Mouse (Mus musculus) erythroblast, embryonic 14.5 days (primary cell): ENCODE data around the gene Frk. TPM values are rescaled to one million over a fixed set of nuclear protein-coding genes. Genes with fewer than 3 reads are reported as not detected.
A peak's percentile ranks its signal among the peaks of the same experiment; 100 is the strongest.
"Not testable (repeated sequence)": the region's sequence is repeated elsewhere in the genome, so short reads cannot be mapped to it uniquely, and the experiment has no call there.

ENCODE experiments used
- H3K27me3 ChIP-seq: 2 replicates; pipeline ENCODE4 v1.6.1; 2012; ENCODE audit warnings: inconsistent platforms; ENCODE audit not compliant: control insufficient read depth
- H3K36me3 ChIP-seq: 2 replicates; pipeline ENCODE4 v1.6.1; 2012; ENCODE audit warnings: mild to moderate bottlenecking, inconsistent platforms; ENCODE audit not compliant: control insufficient read depth
- H3K4me1 ChIP-seq: 2 replicates; pipeline ENCODE4 v1.6.1; 2012; ENCODE audit warnings: inconsistent platforms; ENCODE audit not compliant: control insufficient read depth
- H3K4me3 ChIP-seq: replicated peaks from 2 replicates; pipeline ENCODE3; 2012; ENCODE audit warnings: moderate library complexity, mild to moderate bottlenecking, inconsistent platforms
- H3K9me3 ChIP-seq: 2 replicates; pipeline ENCODE4 v1.6.1; 2012; ENCODE audit warnings: low read length, inconsistent platforms, mixed read lengths; ENCODE audit not compliant: control insufficient read depth
- GATA1 ChIP-seq: IDR thresholded peaks from 2 replicates; pipeline ENCODE4 v1.6.1; 2012; ENCODE audit warnings: low read length, inconsistent platforms, mixed read lengths
- TAL1 ChIP-seq: IDR thresholded peaks from 3 replicates; pipeline ENCODE4 v1.6.1; 2012; ENCODE audit warnings: low read length, inconsistent platforms, mixed read lengths
- polyA plus RNA-seq: library from polyadenylated mRNA; stranded (reverse); fragments of >175 nt; gene quantifications from 2 replicates; pipeline ENCODE4 v1.2.3, GENCODE M21; 2012

Frk gene
- polyA plus RNA-seq = not detected in 2 replicates

- H3K36me3 ChIP-seq = no peaks in the 10 kb centered on the region
- no peaks in the 10 kb centered on the region for H3K4me1 ChIP-seq
- TF ChIP-seq GATA1 = no peak
- no peak for TF ChIP-seq TAL1
- peak within 1 kb of the TSS; percentile 41 for H3K4me3 ChIP-seq
- H3K27me3 ChIP-seq = no peaks in the 10 kb centered on the region
- H3K9me3 ChIP-seq = no peaks in the 10 kb centered on the region
These were observed at the start of gene Frk for GRCm38 (mm10) chr10:34483297-34484013. Gene Frk (plus strand): TSS chr10:34483399.

- not testable (repeated sequence) for H3K27me3 ChIP-seq, H3K9me3 ChIP-seq, H3K36me3 ChIP-seq, H3K4me1 ChIP-seq, H3K4me3 ChIP-seq
These were observed 49.0 kb upstream of the Frk start for GRCm38 (mm10) chr10:34434191-34434590.

GRCm38 (mm10) chr10:34449469-34449868 lies 33.7 kb upstream of the Frk start:
- H3K4me1 ChIP-seq = no peaks in the 10 kb centered on the region
- H3K27me3 ChIP-seq = no peaks in the 10 kb centered on the region
- no peaks in the 10 kb centered on the region for H3K9me3 ChIP-seq
- no peak for TF ChIP-seq GATA1
- no peak for TF ChIP-seq TAL1
- no peak overlapping the region for H3K4me3 ChIP-seq
- H3K36me3 ChIP-seq = no peaks in the 10 kb centered on the region

- no peaks in the 10 kb centered on the region for H3K4me1 ChIP-seq
These were observed 21.7 kb upstream of the Frk start for GRCm38 (mm10) chr10:34461451-34461850.

GRCm38 (mm10) chr10:34464321-34464720 lies 18.9 kb upstream of the Frk start:
- Histone ChIP-seq H3K36me3 (no peaks in the 10 kb centered on the region), H3K4me1 (no peaks in the 10 kb centered on the region), H3K9me3 (no peaks in the 10 kb centered on the region), H3K4me3 (no peak overlapping the region), H3K27me3 (no peaks in the 10 kb centered on the region)
- TF ChIP-seq TAL1 (no peak), GATA1 (no peak)

More at GRCm38 (mm10) chr10:34461451-34461850, 21.7 kb upstream of the Frk start:
- H3K9me3 ChIP-seq = no peaks in the 10 kb centered on the region
- no peak overlapping the region for H3K4me3 ChIP-seq
- H3K36me3 ChIP-seq = no peaks in the 10 kb centered on the region
- no peaks in the 10 kb centered on the region for H3K27me3 ChIP-seq
- TF ChIP-seq TAL1 = no peak
- TF ChIP-seq GATA1 = no peak

- Histone ChIP-seq H3K9me3 (no peaks in the 10 kb centered on the region; the same call in 1 of the 2 replicates), H3K27me3 (no peaks in the 10 kb centered on the region), H3K4me1 (no peaks in the 10 kb centered on the region), H3K4me3 (no peak overlapping the region), H3K36me3 (no peaks in the 10 kb centered on the region)
- TF ChIP-seq GATA1 (no peak), TAL1 (no peak)
These were observed 14.2 kb upstream of the Frk start for GRCm38 (mm10) chr10:34469037-34469436.

- no peaks in the 10 kb centered on the region for H3K27me3 ChIP-seq
- no peak for TF ChIP-seq TAL1
- TF ChIP-seq GATA1 = no peak
- H3K36me3 ChIP-seq = no peaks in the 10 kb centered on the region
- no peaks in the 10 kb centered on the region for H3K4me1 ChIP-seq
- H3K4me3 ChIP-seq = no peak overlapping the region
- H3K9me3 ChIP-seq = no peaks in the 10 kb centered on the region
These were observed 3.2 kb upstream of the Frk start for GRCm38 (mm10) chr10:34479942-34480455.

GRCm38 (mm10) chr10:34484014-34484411 lies 814 bp downstream of the Frk start:
- H3K4me3 ChIP-seq = peak overlapping the region; percentile 41

GRCm38 (mm10) chr10:34485079-34485478 lies 1.9 kb downstream of the Frk start:
- Histone ChIP-seq H3K4me3 (no peak overlapping the region), H3K9me3 (no peaks in the 10 kb centered on the region), H3K27me3 (no peaks in the 10 kb centered on the region), H3K4me1 (no peaks in the 10 kb centered on the region), H3K36me3 (no peaks in the 10 kb centered on the region)
- TF ChIP-seq GATA1 = no peak
- TF ChIP-seq TAL1 = no peak

More at GRCm38 (mm10) chr10:34484014-34484411, 814 bp downstream of the Frk start:
- H3K27me3 ChIP-seq = no peaks in the 10 kb centered on the region
- TF ChIP-seq TAL1 = no peak
- no peak for TF ChIP-seq GATA1
- H3K9me3 ChIP-seq = no peaks in the 10 kb centered on the region
- no peaks in the 10 kb centered on the region for H3K4me1 ChIP-seq
- no peaks in the 10 kb centered on the region for H3K36me3 ChIP-seq
